Mouse (Mus musculus): ENCODE data around the gene 4930442H23Rik. TPM values are rescaled to one million over a fixed set of nuclear protein-coding genes. Genes with fewer than 3 reads are reported as not detected.
A peak's percentile ranks its signal among the peaks of the same experiment; 100 is the strongest.
"Not testable (repeated sequence)": the region's sequence is repeated elsewhere in the genome, so short reads cannot be mapped to it uniquely, and the experiment has no call there.

4930442H23Rik gene
- polyA plus RNA-seq, 1 experiment from 2014 or later, result not detected

- 78% methylated on average over 4 of the region's 4 CpGs for WGBS
- no peak overlapping the region for H3K4me3 ChIP-seq (ENCODE audit: low read depth, low read length)
- no peak overlapping the region for H3K4me2 ChIP-seq (ENCODE audit: low read depth, low read length, severe bottlenecking)
- H3K4me1 ChIP-seq (replicated peaks; ENCODE audit: control insufficient read depth, insufficient read depth, low read length), result peaks cover 9% of the 10 kb centered on the region
- H3K27me3 ChIP-seq (ENCODE audit: control insufficient read depth, insufficient read depth, low read length), result no peaks in the 10 kb centered on the region
- no peak overlapping the region for H3K9ac ChIP-seq (ENCODE audit: low read length)
- no peaks in the 10 kb centered on the region for H3K9me3 ChIP-seq (ENCODE audit: control insufficient read depth, low read length)
- DNase-seq (ENCODE audit: low spot score), result no peak
- no peak overlapping the region for H3K27ac ChIP-seq (ENCODE audit: low read depth, low read length)
- H3K36me3 ChIP-seq (ENCODE audit: control insufficient read depth, insufficient read depth, low read length), result peaks cover 22% of the 10 kb centered on the region
- ATAC-seq (replicated peaks; ENCODE audit: low FRiP score), result no peak
Measured at GRCm38 (mm10) chr10:81184765-81185164, 1.1 kb upstream of the 4930442H23Rik start.

- H3K4me1 ChIP-seq (replicated peaks; ENCODE audit: control insufficient read depth, insufficient read depth, low read length), result peaks cover 18% of the 10 kb centered on the region
- WGBS, result 5% methylated on average over 53 of the region's 53 CpGs
- H3K36me3 ChIP-seq (ENCODE audit: control insufficient read depth, insufficient read depth, low read length), result peaks cover 43% of the 10 kb centered on the region
- peak within 1 kb of the TSS; percentile 59 for H3K27ac ChIP-seq (ENCODE audit: low read depth, low read length)
- peak within 1 kb of the TSS; percentile 66 for H3K4me3 ChIP-seq (ENCODE audit: low read depth, low read length)
- ATAC-seq (replicated peaks; ENCODE audit: low FRiP score) (peak; percentile 95), DNase-seq (ENCODE audit: low spot score) (peak; percentile 97)
- peak within 1 kb of the TSS; percentile 68 for H3K4me2 ChIP-seq (ENCODE audit: low read depth, low read length, severe bottlenecking)
- H3K9me3 ChIP-seq (ENCODE audit: control insufficient read depth, low read length), result no peaks in the 10 kb centered on the region
- no peaks in the 10 kb centered on the region for H3K27me3 ChIP-seq (ENCODE audit: control insufficient read depth, insufficient read depth, low read length)
- peak within 1 kb of the TSS; percentile 69 for H3K9ac ChIP-seq (ENCODE audit: low read length)
Measured at GRCm38 (mm10) chr10:81182336-81183333, 1.0 kb downstream of the 4930442H23Rik start, which contains the start of gene Dapk3. TSS of gene Dapk3 (plus strand) at chr10:81183005.

GRCm38 (mm10) chr10:81181860-81182259 is 1.8 kb downstream of the 4930442H23Rik start:
- Histone ChIP-seq H3K4me1 (replicated peaks; ENCODE audit: control insufficient read depth, insufficient read depth, low read length) (peaks cover 21% of the 10 kb centered on the region), H3K36me3 (ENCODE audit: control insufficient read depth, insufficient read depth, low read length) (peaks cover 43% of the 10 kb centered on the region)
- WGBS, result 80% methylated on average over 12 of the region's 12 CpGs
- not testable (repeated sequence) for DNase-seq (ENCODE audit: low spot score); H3K9me3 ChIP-seq (ENCODE audit: control insufficient read depth, low read length); H3K27ac ChIP-seq (ENCODE audit: low read depth, low read length); H3K4me3 ChIP-seq (ENCODE audit: low read depth, low read length); H3K27me3 ChIP-seq (ENCODE audit: control insufficient read depth, insufficient read depth, low read length); H3K9ac ChIP-seq (ENCODE audit: low read length); H3K4me2 ChIP-seq (ENCODE audit: low read depth, low read length, severe bottlenecking); ATAC-seq (replicated peaks; ENCODE audit: low FRiP score)

- Histone ChIP-seq H3K4me2 (ENCODE audit: low read depth, low read length, severe bottlenecking) (no peak overlapping the region), H3K27ac (ENCODE audit: low read depth, low read length) (no peak overlapping the region), H3K4me3 (ENCODE audit: low read depth, low read length) (no peak overlapping the region)
Measured at GRCm38 (mm10) chr10:81180946-81181345, 2.7 kb downstream of the 4930442H23Rik start.

GRCm38 (mm10) chr10:81179451-81180342 is 4.0 kb downstream of the 4930442H23Rik start:
- H3K9ac ChIP-seq (ENCODE audit: low read length), result no peak overlapping the region
- no peak overlapping the region for H3K27ac ChIP-seq (ENCODE audit: low read depth, low read length)
- 90% methylated on average over 32 of the region's 32 CpGs for WGBS
- no peaks in the 10 kb centered on the region for H3K27me3 ChIP-seq (ENCODE audit: control insufficient read depth, insufficient read depth, low read length)
- no peak overlapping the region for H3K4me2 ChIP-seq (ENCODE audit: low read depth, low read length, severe bottlenecking)
- ATAC-seq (replicated peaks; ENCODE audit: low FRiP score), result no peak
- peaks cover 28% of the 10 kb centered on the region for H3K4me1 ChIP-seq (replicated peaks; ENCODE audit: control insufficient read depth, insufficient read depth, low read length)
- peaks cover 43% of the 10 kb centered on the region for H3K36me3 ChIP-seq (ENCODE audit: control insufficient read depth, insufficient read depth, low read length)
- H3K9me3 ChIP-seq (ENCODE audit: control insufficient read depth, low read length), result no peaks in the 10 kb centered on the region
- no peak for DNase-seq (ENCODE audit: low spot score)
- no peak overlapping the region for H3K4me3 ChIP-seq (ENCODE audit: low read depth, low read length)

More at GRCm38 (mm10) chr10:81180946-81181345, 2.7 kb downstream of the 4930442H23Rik start:
- Histone ChIP-seq H3K36me3 (ENCODE audit: control insufficient read depth, insufficient read depth, low read length) (peaks cover 43% of the 10 kb centered on the region), H3K4me1 (replicated peaks; ENCODE audit: control insufficient read depth, insufficient read depth, low read length) (peaks cover 21% of the 10 kb centered on the region), H3K9ac (ENCODE audit: low read length) (no peak overlapping the region), H3K9me3 (ENCODE audit: control insufficient read depth, low read length) (no peaks in the 10 kb centered on the region), H3K27me3 (ENCODE audit: control insufficient read depth, insufficient read depth, low read length) (no peaks in the 10 kb centered on the region)
- DNase-seq (ENCODE audit: low spot score) (no peak), ATAC-seq (replicated peaks; ENCODE audit: low FRiP score) (no peak)
- WGBS, result 92% methylated on average over 13 of the region's 13 CpGs

GRCm38 (mm10) chr10:81178927-81179326 is 4.7 kb downstream of the 4930442H23Rik start:
- Histone ChIP-seq H3K36me3 (ENCODE audit: control insufficient read depth, insufficient read depth, low read length) (peaks cover 43% of the 10 kb centered on the region), H3K4me2 (ENCODE audit: low read depth, low read length, severe bottlenecking) (no peak overlapping the region), H3K27ac (ENCODE audit: low read depth, low read length) (no peak overlapping the region), H3K4me1 (replicated peaks; ENCODE audit: control insufficient read depth, insufficient read depth, low read length) (peaks cover 29% of the 10 kb centered on the region), H3K4me3 (ENCODE audit: low read depth, low read length) (no peak overlapping the region), H3K27me3 (ENCODE audit: control insufficient read depth, insufficient read depth, low read length) (no peaks in the 10 kb centered on the region), H3K9ac (ENCODE audit: low read length) (no peak overlapping the region), H3K9me3 (ENCODE audit: control insufficient read depth, low read length) (no peaks in the 10 kb centered on the region)
- ATAC-seq (replicated peaks; ENCODE audit: low FRiP score), result no peak
- no peak for DNase-seq (ENCODE audit: low spot score)
- whole genome bisulfite sequencing, result 91% methylated on average over 11 of the region's 11 CpGs

- 73% methylated on average over 14 of the region's 14 CpGs for WGBS
- Histone ChIP-seq H3K4me2 (ENCODE audit: low read depth, low read length, severe bottlenecking) (peak overlapping the region; percentile 99), H3K9ac (ENCODE audit: low read length) (peak overlapping the region; percentile 98), H3K4me3 (ENCODE audit: low read depth, low read length) (peak overlapping the region; percentile 100), H3K27ac (ENCODE audit: low read depth, low read length) (no peak overlapping the region), H3K36me3 (ENCODE audit: control insufficient read depth, insufficient read depth, low read length) (peaks cover 43% of the 10 kb centered on the region), H3K27me3 (ENCODE audit: control insufficient read depth, insufficient read depth, low read length) (no peaks in the 10 kb centered on the region), H3K4me1 (replicated peaks; ENCODE audit: control insufficient read depth, insufficient read depth, low read length) (peaks cover 28% of the 10 kb centered on the region), H3K9me3 (ENCODE audit: control insufficient read depth, low read length) (no peaks in the 10 kb centered on the region)
- no peak for DNase-seq (ENCODE audit: low spot score)
- ATAC-seq (replicated peaks; ENCODE audit: low FRiP score), result no peak
Measured at GRCm38 (mm10) chr10:81177958-81178712, 5.5 kb downstream of the 4930442H23Rik start.

All from forebrain, embryonic 11.5 days (tissue).